Mouse (Mus musculus) E14TG2a.4 (cell line): Measurements from ENCODE around the gene Flnc.
A peak's percentile ranks its signal among the peaks of the same experiment; 100 is the strongest.

Experiments
- H3K27me3 ChIP-seq: 2 replicates; pipeline ENCODE4 v1.6.1; 2014; ENCODE audit warnings: low read length, control low read depth; ENCODE audit not compliant: insufficient read depth
- H3K36me3 ChIP-seq: 2 replicates; pipeline ENCODE4 v1.6.1; 2014; ENCODE audit warnings: low read length, control low read depth; ENCODE audit not compliant: insufficient read depth
- H3K4me1 ChIP-seq: replicated peaks from 2 replicates; pipeline ENCODE4 v1.6.1; 2014; ENCODE audit warnings: low read depth, low read length, control low read depth
- H3K4me3 ChIP-seq: replicated peaks from 2 replicates; pipeline ENCODE4 v1.5.1; 2014; ENCODE audit warnings: mild to moderate bottlenecking, low read length
- H3K9me3 ChIP-seq: 2 replicates; pipeline ENCODE4 v1.6.1; 2014; ENCODE audit warnings: low read length, control low read depth
- CTCF ChIP-seq: conservative IDR thresholded peaks from 2 replicates; pipeline ENCODE4 v1.5.1; 2014; ENCODE audit warnings: low read length
- NANOG ChIP-seq: IDR thresholded peaks from 2 replicates; pipeline ENCODE4 v1.6.1; 2014; ENCODE audit warnings: borderline replicate concordance, low read length, mixed read lengths
- POU5F1 ChIP-seq: IDR thresholded peaks from 2 replicates; pipeline ENCODE4 v1.6.1; 2014; ENCODE audit warnings: low read length, borderline replicate concordance

The Flnc gene

GRCm38 (mm10) chr6:29396714-29397540, 36.1 kb upstream of the Flnc start:
- Histone ChIP-seq H3K4me3 (peak overlapping the region; percentile 86), H3K9me3 (no peaks in the 10 kb centered on the region), H3K27me3 (peaks cover 53% of the 10 kb centered on the region), H3K36me3 (0 out of 2 replicates have a peak, but pooled peaks cover 4% of the 10 kb centered on the region), H3K4me1 (peaks cover 61% of the 10 kb centered on the region)
- no peak for TF ChIP-seq CTCF
- no peak for TF ChIP-seq NANOG
- TF ChIP-seq POU5F1: no peak

DNA sequence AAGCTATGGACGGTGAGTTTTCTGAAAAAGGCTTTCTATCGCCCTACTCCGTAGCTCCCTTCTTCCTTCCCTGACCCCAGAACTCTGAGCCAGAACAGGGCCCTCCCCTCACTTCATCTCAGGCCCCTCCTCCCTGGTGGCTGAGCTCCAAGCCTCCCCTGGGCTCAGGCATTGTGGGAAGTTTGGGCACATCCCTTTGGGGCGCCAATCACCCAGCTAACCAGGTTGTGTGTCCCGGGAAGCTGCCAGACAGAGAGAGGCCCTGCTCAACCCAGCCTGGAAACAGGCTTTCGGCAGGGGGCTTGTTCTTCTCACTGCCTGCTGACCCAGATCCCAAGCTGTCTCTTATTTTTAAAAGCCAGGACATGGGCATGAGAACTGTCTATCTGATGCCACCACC, 35.5 kb upstream of the Flnc start:
- Histone ChIP-seq H3K4me1 (peaks cover 67% of the 10 kb centered on the region), H3K27me3 (peaks cover 47% of the 10 kb centered on the region), H3K9me3 (no peaks in the 10 kb centered on the region), H3K36me3 (0 out of 2 replicates have a peak, but pooled peaks cover 4% of the 10 kb centered on the region), H3K4me3 (peak overlapping the region; percentile 86)
- TF ChIP-seq NANOG (no peak), CTCF (no peak), POU5F1 (no peak)

- Histone ChIP-seq H3K27me3 (peaks cover 31% of the 10 kb centered on the region), H3K4me3 (peak overlapping the region; percentile 43)
- TF ChIP-seq POU5F1: no peak
- TF ChIP-seq NANOG: no peak
- TF ChIP-seq CTCF: no peak
Observed at GRCm38 (mm10) chr6:29399851-29400250, 33.2 kb upstream of the Flnc start.

GRCm38 (mm10) chr6:29402693-29403342, 30.2 kb upstream of the Flnc start:
- TF ChIP-seq CTCF: no peak; the same call in 1 of the 2 replicates
- no peak for TF ChIP-seq NANOG
- TF ChIP-seq POU5F1: no peak
- Histone ChIP-seq H3K36me3 (peaks cover 27% of the 10 kb centered on the region), H3K27me3 (peaks cover 6% of the 10 kb centered on the region), H3K4me3 (peak overlapping the region; percentile 79), H3K9me3 (no peaks in the 10 kb centered on the region), H3K4me1 (peaks cover 54% of the 10 kb centered on the region)

More at GRCm38 (mm10) chr6:29399851-29400250, 33.2 kb upstream of the Flnc start:
- Histone ChIP-seq H3K9me3 (no peaks in the 10 kb centered on the region), H3K4me1 (peaks cover 74% of the 10 kb centered on the region), H3K36me3 (0 out of 2 replicates have a peak, but pooled peaks cover 4% of the 10 kb centered on the region)

- TF ChIP-seq POU5F1 (no peak), NANOG (no peak), CTCF (no peak)
- peaks cover 57% of the 10 kb centered on the region for H3K36me3 ChIP-seq
- H3K27me3 ChIP-seq: no peaks in the 10 kb centered on the region
- H3K9me3 ChIP-seq: no peaks in the 10 kb centered on the region
- peaks cover 18% of the 10 kb centered on the region for H3K4me1 ChIP-seq
- H3K4me3 ChIP-seq: no peak overlapping the region
Observed at GRCm38 (mm10) chr6:29406412-29406811, 26.6 kb upstream of the Flnc start.

DNA sequence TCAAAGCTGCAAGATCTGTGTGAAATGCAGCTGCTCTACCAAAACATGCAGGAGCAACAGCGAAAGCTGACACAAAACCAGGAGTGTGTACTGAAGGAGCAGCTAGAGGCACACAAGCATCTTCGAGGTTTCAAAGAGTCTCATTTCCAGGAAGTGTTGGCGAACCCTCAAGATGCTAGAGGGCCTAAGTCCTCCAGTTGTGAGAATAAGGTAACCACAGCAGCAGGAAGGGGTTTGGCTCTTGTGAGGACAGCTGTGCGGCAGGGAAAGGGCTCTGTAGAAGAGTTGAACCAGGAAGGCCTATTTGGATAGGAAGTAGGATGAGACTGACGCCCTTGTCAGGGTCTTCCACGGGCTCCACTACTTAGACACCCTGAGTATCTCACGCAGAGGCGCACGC, 17.6 kb upstream of the Flnc start:
- peaks cover 87% of the 10 kb centered on the region for H3K36me3 ChIP-seq
- no peaks in the 10 kb centered on the region for H3K9me3 ChIP-seq
- no peak for TF ChIP-seq CTCF
- H3K4me1 ChIP-seq: peaks cover 12% of the 10 kb centered on the region
- H3K27me3 ChIP-seq: no peaks in the 10 kb centered on the region
- H3K4me3 ChIP-seq: no peak overlapping the region

DNA sequence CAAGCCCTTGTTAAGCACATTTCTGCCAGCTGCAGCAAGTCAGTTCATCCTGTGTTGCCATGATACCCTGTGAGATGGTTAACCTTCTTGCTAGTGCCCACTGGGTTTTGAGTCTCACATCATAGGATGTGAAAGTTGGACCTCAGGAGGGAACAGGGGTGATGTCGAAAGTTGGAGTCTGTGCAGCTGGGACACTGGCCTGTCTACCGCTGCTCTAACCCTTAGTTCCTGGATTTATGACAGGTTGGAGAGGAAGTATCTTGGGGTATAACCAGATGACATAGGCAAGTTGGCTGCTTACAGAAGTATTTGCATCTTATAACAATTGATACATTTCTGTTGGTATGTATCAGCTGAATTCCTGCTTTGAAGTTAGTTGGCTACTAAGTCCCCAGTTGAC, 12.5 kb upstream of the Flnc start:
- Histone ChIP-seq H3K4me1 (peaks cover 3% of the 10 kb centered on the region; the same call in 1 of the 2 replicates), H3K27me3 (0 out of 2 replicates have a peak, but pooled peaks cover 6% of the 10 kb centered on the region), H3K4me3 (no peak overlapping the region), H3K9me3 (no peaks in the 10 kb centered on the region), H3K36me3 (peaks cover 46% of the 10 kb centered on the region)
- TF ChIP-seq NANOG: no peak
- no peak for TF ChIP-seq POU5F1
- TF ChIP-seq CTCF: no peak

DNA sequence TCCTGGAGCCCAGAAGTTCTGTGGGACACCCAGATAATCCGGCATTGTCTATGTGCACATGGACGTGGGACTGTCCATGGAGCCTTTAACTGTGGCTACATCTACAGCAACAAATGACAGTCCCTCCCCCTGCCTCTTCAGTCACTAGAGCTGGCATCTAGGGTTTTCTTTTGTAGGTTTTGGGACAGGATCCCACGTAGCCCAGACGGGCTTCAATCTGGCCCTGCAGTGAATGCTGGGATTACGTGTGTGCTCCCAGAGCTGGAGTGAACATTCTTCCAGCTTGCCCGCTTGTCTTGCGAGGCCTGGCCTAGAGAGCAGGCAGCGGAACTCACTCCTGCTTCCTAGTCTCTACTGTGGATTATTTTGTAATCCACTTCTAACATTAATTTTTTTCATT, 7.9 kb upstream of the Flnc start:
- Histone ChIP-seq H3K36me3 (peaks cover 11% of the 10 kb centered on the region; the same call in 1 of the 2 replicates), H3K9me3 (no peaks in the 10 kb centered on the region), H3K4me3 (no peak overlapping the region), H3K4me1 (peaks cover 8% of the 10 kb centered on the region), H3K27me3 (peaks cover 9% of the 10 kb centered on the region; the same call in 1 of the 2 replicates)
- no peak for TF ChIP-seq NANOG
